In genomic region chr2:167761404-167761936, GRCm38 (mm10) we compare ENCODE assay signal across 9 mouse cellular contexts.
DNase-seq lines count a peak whose midpoint lies in the region; ATAC-seq and TF ChIP-seq lines count a peak whose summit lies in the region.
"Had no signal": no experiment of that assay in that cellular context is flagged by ENCODE, and none has a peak within 500 bp of the region (broad histone marks: within the 10 kb centered on the region; RNA-seq: fewer than 3 reads in every experiment).

No protein-coding gene starts in this region.

- WGBS in kidney, embryonic 14.5 days, result 66% methylated on average over 17 of the region's 17 CpGs
- 49% methylated on average over 17 of the region's 17 CpGs for WGBS in kidney, postnatal 0 days

- no peak overlapping the region for H3K4me2 ChIP-seq in kidney, embryonic 14.5 days (replicated peaks; ENCODE audit: low read depth, low read length)
- no peak overlapping the region for H3K4me2 ChIP-seq in kidney, postnatal 0 days (ENCODE audit: low read length)
- H3K4me2 ChIP-seq: forebrain, embryonic 13.5 days had no signal

- peaks cover 21% of the 10 kb centered on the region for H3K4me1 ChIP-seq in kidney, embryonic 14.5 days (ENCODE audit: control insufficient read depth, insufficient read depth, low read length)
- H3K4me1 ChIP-seq in kidney, postnatal 0 days (replicated peaks; ENCODE audit: insufficient read depth, low read length), result peaks cover 18% of the 10 kb centered on the region; the same call in 1 of the 2 replicates

- TF ChIP-seq CTCF in C2C12 (IDR thresholded peaks at IDR 0.05; ENCODE audit: control insufficient read depth, insufficient read depth, insufficient read length), result no peak
- TF ChIP-seq CTCF in kidney, postnatal 0 days (IDR thresholded peaks at IDR 0.05; ENCODE audit: low read depth), result no peak

- H3K36me3 ChIP-seq in kidney, embryonic 14.5 days (ENCODE audit: control insufficient read depth, insufficient read depth, low read length), result no peaks in the 10 kb centered on the region
- H3K36me3 ChIP-seq in C2C12 (ENCODE audit: control insufficient read depth, insufficient read depth), result no peaks in the 10 kb centered on the region
- no peaks in the 10 kb centered on the region for H3K36me3 ChIP-seq in kidney, postnatal 0 days (ENCODE audit: insufficient read depth, low read length)

- no peak overlapping the region for H3K9ac ChIP-seq in kidney, embryonic 14.5 days (ENCODE audit: low read depth, low read length)
- no peak overlapping the region for H3K9ac ChIP-seq in kidney, postnatal 0 days (ENCODE audit: low read depth, low read length)
- H3K9ac ChIP-seq: forebrain, embryonic 13.5 days had no signal

- H3K9me3 ChIP-seq in kidney, embryonic 14.5 days (ENCODE audit: control insufficient read depth, low read length), result no peaks in the 10 kb centered on the region
- H3K9me3 ChIP-seq in kidney, postnatal 0 days (replicated peaks; ENCODE audit: low read length), result no peaks in the 10 kb centered on the region
- H3K9me3 ChIP-seq: forebrain, embryonic 13.5 days had no signal

- no peak overlapping the region for H3K4me3 ChIP-seq in kidney, embryonic 14.5 days (ENCODE audit: low read length)
- H3K4me3 ChIP-seq in C2C12 (ENCODE audit: insufficient read depth, poor library complexity, severe bottlenecking), result no peak overlapping the region
- H3K4me3 ChIP-seq in kidney, postnatal 0 days (replicated peaks; ENCODE audit: low read depth, low read length), result no peak overlapping the region
- H3K4me3 ChIP-seq: forebrain, embryonic 13.5 days had no signal

- peak overlapping the region; percentile 32; the same call in 1 of the 2 replicates for H3K27ac ChIP-seq in kidney, embryonic 14.5 days (ENCODE audit: low read depth, low read length)
- peak overlapping the region; percentile 63; the same call in 1 of the 2 replicates for H3K27ac ChIP-seq in kidney, postnatal 0 days
- H3K27ac ChIP-seq: forebrain, embryonic 13.5 days had no signal

- ATAC-seq in kidney, embryonic 14.5 days (ENCODE audit: low FRiP score, low TSS enrichment), result no peak
- no peak for ATAC-seq in kidney, postnatal 0 days (replicated peaks; ENCODE audit: low FRiP score, low read depth)
- ATAC-seq: forebrain, embryonic 13.5 days had no signal

- no peaks in the 10 kb centered on the region for H3K79me2 ChIP-seq in C2C12 (ENCODE audit: control insufficient read depth, insufficient read depth)

- peak overlapping the region; percentile 15 for H3ac ChIP-seq in C2C12 (ENCODE audit: control insufficient read depth, insufficient read length, low read depth)

- DNase-seq in kidney, adult 9 months, result no peak
- DNase-seq in adrenal gland, postnatal 14 days, result peak; percentile 68
- no peak for DNase-seq in kidney, postnatal 0 days (ENCODE audit: low spot score)
- no peak for DNase-seq in cerebellum, adult 9-10 months
- no peak for DNase-seq in Muller cell, postnatal 12 days (ENCODE audit: inconsistent ontology term)
- no peak for DNase-seq in embryo, embryonic 10 days (ENCODE audit: low spot score)

- no peaks in the 10 kb centered on the region; the same call in 1 of the 2 replicates for H3K27me3 ChIP-seq in kidney, embryonic 14.5 days (ENCODE audit: control insufficient read depth, insufficient read depth, low read length)
- no peaks in the 10 kb centered on the region for H3K27me3 ChIP-seq in C2C12 (ENCODE audit: control insufficient read depth, insufficient read depth, insufficient read length)
- no peaks in the 10 kb centered on the region for H3K27me3 ChIP-seq in kidney, postnatal 0 days (ENCODE audit: insufficient read depth, low read length)
- H3K27me3 ChIP-seq: forebrain, embryonic 13.5 days had no signal

- H3K79me3 ChIP-seq in C2C12 (ENCODE audit: low read depth), result no peaks in the 10 kb centered on the region

TF ChIP-seq in C2C12, 6 proteins besides CTCF, POLR2A, EP300 and RAD21:
- no peak for TF ChIP-seq MAX (IDR thresholded peaks at IDR 0.05)
- no peak for TF ChIP-seq MYOD1 (IDR thresholded peaks at IDR 0.05; ENCODE audit: control insufficient read depth, insufficient read length, low read depth)
- TF ChIP-seq FOSL1 (IDR thresholded peaks at IDR 0.05; ENCODE audit: insufficient read depth, low read length, poor library complexity, severe bottlenecking), result no peak
- TF ChIP-seq MYOG (IDR thresholded peaks at IDR 0.05; ENCODE audit: control insufficient read depth, extremely low read depth, insufficient read length), result no peak
- TF ChIP-seq USF1 (IDR thresholded peaks at IDR 0.05; ENCODE audit: low read depth), result no peak
- TF ChIP-seq CEBPB (IDR thresholded peaks at IDR 0.05; ENCODE audit: low read depth), result no peak
TF ChIP-seq in C2C12: peak in this region for 0.
